Mouse (Mus musculus) CD4-positive, CD25-positive, alpha-beta regulatory T cell, adult 4 months (primary cell): ENCODE data around the gene Slc34a2. TPM values are rescaled to one million over a fixed set of nuclear protein-coding genes. Genes with fewer than 3 reads are reported as not detected.

Experiments used
- ATAC-seq: one replicate; pipeline ENCODE4 v1.8.0; 2017
- polyA plus RNA-seq, 2 experiments: library from polyadenylated mRNA; unstranded; fragments of 100-300 nt; shearing (Covaris generic); gene quantifications; one replicate each; pipeline ENCODE4 v1.2.1; 2017

The Slc34a2 gene
- not detected for polyA plus RNA-seq

DNA sequence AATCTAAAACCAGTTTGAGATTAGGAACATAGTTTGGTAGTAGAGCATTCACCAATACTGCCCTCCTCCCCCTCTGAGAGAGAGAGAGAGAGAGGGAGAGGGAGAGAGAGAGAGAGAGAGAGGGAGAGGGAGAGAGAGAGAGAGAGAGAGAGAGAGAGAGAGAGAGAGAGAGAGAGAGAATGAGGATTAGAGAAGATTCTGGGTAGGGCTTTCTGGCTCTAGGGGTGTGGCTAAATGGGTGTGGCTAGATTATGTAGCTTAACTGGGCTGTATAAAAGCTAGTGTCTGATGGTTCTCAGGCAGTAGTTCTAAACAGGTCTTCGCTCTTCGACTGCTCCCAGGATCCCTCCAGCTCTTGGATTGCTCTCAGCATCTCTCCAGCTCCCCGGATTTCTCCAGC lies at the start of gene Slc34a2:
Gene Slc34a2 (plus strand): TSS at position 301 of the 400 bp plus-strand sequence.
- no peak for ATAC-seq

DNA sequence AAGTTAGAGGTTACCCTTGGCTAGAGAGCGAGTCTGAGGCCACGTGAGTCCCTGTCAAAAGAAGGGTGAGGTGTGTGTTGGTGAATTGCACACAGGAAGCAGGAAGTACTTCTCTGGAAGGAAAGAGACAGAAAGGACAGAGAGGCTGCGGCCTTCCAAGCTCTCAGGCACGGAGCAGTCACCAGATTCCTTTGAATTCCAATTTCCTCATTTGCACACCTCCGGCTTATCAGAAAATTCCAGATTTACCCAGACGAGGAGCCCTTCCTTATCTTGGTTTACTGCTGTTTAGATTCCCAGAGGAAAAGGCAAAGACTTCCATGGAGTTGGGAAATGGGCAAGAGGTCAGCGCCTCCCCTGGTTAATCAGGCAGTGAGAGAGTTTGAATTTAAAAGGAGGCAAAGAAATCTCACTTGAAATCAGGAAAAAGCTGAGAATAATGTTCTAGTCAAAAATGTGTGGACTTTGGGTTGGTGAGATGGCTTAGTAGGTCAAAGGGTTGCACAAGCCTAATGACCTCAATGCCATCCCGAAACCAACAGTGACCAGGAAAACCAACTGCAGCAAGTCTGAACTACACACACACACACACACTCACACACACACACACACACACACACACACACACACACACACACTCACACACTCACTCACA lies 47.1 kb upstream of the Slc34a2 start:
- no peak for ATAC-seq

GRCm38 (mm10) chr5:52992210-52992897 lies 45.5 kb upstream of the Slc34a2 start:
- no peak for ATAC-seq

DNA sequence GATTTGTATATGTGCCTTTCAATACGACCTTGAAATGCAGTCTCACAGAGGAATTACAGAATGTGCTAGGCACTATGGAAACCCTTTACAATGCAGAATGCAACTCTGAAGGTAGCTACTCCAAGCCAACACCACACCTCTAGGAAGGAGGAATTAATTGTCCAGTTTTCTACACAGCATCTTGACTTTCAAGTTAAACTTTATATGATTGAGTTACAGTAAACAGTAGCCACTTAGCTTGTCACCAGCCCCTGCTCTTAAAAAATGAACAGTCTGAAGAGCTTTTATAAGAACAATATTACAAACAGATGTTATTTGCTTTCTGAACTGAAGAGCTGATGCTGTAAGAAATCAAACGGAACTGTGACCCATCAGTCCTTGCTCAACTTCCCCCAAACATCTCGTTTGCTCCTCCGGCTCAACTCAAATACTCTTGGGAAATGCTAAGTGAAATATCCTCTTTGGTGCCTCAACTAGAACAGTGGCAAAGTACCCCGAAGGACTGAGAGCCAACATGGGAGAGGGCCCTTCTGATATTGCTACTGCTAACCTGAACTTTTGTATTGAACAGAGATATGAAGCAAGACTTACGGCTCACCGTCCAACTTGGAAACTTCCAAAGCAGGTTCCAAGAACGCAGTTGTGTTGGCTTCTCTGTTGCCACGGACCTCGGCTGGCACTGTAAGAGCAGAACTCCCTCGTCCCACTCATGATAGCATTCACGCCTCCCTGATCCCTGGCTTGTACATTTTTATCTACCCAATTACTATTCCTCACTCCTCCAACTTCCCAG lies 44.2 kb upstream of the Slc34a2 start:
- no peak for ATAC-seq

- ATAC-seq: no peak
Measured at GRCm38 (mm10) chr5:52995461-52995860, 42.4 kb upstream of the Slc34a2 start.

DNA sequence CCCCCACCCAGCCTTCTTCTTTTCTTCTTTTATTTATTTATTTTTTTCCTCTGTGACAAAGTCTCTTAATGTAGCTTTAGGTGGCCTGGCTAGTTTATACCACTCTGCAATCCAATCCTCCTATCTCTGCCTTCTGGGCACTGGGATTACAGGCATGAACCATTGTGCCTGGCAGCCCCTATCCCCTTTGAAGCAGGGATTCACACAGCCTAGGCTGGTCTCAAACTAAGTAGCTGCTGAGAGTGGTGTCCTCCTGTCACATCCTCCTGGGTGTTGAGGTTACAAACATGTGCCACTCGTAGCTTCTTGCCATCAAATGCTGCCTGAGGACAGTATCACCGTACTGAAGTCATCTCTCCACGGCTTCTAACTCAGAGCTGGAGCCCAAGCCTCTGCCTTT lies 41.7 kb upstream of the Slc34a2 start:
- no peak for ATAC-seq

GRCm38 (mm10) chr5:52996601-52997000 lies 41.3 kb upstream of the Slc34a2 start:
- no peak for ATAC-seq

DNA sequence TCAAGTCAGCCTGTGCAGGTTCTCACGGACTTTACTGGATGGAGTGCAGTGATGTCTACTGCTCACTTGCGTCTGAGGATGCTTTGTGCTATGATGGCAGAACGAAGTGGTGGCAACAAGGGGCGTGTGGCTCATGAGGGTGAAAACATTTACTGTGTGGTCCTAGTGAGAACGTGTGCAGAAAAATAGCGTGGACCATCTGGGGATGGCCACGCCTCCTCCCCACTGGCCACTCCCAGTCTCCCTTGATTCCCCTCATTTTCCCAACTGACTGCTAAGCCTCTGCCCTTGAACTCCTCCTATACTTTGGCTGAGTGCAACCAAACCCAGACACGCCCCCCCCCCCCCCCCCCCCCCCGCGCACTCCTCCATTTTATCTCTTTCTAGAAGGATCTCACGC lies 40.8 kb upstream of the Slc34a2 start:
- no peak for ATAC-seq

DNA sequence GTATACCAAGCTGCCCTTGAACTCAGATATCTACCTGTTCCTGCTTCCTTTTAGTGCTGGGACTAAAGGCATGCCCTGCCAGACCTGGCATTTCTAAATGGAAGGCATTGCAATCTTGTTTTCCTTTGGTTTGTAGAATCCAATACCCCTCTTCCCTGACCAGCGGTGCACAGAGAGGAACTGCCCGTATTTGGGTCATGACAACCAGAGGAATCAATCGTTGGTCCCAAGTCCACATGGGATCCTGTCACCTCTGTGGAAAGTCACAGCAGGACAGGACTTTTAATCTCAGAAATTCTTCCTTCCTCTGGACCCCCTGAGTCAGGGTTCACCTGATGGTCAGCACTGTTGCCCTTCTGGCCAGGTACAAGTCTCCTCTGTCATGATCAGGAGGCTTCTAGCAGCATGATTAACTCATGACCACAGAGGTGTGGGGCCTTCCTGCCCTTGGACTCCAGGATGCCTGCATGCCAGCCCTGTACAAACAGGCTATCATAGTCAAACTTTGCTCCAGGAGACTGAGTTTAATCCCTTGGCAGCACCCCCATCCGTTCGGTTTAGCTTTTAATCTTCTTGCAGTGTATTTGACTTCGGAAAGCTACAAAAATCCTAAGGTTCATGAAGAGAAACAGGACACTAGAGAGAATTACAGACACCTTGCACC lies 39.7 kb upstream of the Slc34a2 start:
- no peak for ATAC-seq

GRCm38 (mm10) chr5:53000169-53000872 lies 37.6 kb upstream of the Slc34a2 start:
- no peak for ATAC-seq

DNA sequence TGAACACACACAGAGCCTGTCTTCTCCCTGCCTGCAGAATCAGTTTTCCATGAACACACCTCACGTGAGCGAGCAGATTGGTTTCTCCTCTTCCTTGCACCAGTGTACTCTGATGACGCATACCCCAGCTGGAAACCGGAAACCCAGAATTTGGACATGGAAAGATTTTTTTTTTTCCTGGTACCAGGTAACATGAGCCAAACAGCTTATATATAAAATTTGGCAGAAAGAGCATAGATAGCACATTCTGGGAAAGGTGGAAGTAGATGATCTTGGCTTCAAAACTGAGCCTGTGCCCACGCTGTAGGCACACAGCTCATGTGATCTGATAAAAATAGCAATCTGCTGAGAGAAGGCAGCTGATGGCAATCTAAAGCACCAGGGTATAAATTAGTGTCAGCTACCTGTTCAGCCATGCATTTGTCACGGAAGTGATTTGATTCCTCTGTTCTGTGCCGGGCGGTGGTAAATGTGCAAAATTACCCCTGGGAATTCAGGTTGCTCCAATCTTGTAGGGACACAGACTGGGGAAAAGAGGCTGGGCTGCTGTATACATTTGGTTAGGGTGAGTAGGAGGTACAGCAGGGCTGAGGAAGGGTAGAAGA lies 35.2 kb upstream of the Slc34a2 start:
- no peak for ATAC-seq

- ATAC-seq: no peak
Measured at GRCm38 (mm10) chr5:53003495-53003894, 34.4 kb upstream of the Slc34a2 start.

DNA sequence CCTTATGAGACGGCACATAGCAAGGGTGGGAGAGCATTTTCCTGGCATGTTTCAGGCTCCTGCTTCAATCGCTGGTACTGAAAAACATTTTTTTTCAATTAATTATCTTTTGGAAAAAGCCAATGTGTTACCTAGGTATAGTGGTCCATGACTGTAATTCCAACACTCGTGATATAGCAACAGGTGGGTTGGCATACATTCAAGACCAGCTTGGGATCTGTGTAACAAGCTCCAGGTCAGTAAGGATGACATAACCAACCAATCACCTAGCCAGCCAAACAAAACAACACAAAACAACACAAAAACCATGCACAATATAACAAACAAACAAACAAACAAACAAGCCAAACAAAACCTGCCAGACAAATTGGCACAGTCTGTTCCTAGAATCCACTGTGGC lies 33.9 kb upstream of the Slc34a2 start:
- ATAC-seq: no peak

DNA sequence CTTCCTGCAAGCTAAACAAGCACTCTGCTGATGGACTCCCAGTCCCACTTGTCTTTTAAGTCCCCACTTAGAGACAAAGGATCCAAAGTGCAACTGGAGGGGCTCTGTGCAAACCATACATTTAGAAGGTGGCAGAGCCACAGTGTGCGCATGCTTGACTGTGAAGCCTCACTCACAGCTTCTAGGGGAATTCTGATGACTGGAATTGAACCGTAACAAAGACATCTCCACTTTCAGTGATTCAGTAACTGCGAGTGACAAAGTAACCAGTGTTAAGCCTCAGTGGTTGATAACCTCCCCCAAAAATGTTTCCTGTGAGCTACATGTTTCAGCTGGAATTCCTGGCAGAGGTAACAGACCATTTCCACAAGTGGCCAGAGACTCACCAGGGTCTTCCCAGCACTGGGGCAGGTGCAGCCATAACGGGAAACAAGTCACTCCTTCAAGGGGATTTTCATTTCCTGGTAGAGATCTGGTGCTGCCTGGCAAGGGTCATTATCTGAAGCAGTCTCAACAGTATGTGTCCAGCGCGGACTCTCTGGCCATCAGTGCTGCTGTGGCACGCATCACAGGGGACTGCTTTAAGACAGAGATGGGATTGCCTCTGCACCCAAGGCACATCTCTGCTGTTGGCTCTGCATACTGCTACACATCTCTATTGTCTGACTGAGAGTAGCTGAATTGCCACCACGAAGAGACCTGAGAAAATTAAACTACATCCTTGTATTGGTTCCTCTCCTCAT lies 28.7 kb upstream of the Slc34a2 start:
- ATAC-seq: no peak

GRCm38 (mm10) chr5:53009770-53010133 lies 28.1 kb upstream of the Slc34a2 start:
- ATAC-seq: no peak

GRCm38 (mm10) chr5:53011327-53011726 lies 26.6 kb upstream of the Slc34a2 start:
- no peak for ATAC-seq

GRCm38 (mm10) chr5:53016606-53017005 lies 21.3 kb upstream of the Slc34a2 start:
- no peak for ATAC-seq

- no peak for ATAC-seq
Measured at GRCm38 (mm10) chr5:53018316-53018715, 19.6 kb upstream of the Slc34a2 start.

DNA sequence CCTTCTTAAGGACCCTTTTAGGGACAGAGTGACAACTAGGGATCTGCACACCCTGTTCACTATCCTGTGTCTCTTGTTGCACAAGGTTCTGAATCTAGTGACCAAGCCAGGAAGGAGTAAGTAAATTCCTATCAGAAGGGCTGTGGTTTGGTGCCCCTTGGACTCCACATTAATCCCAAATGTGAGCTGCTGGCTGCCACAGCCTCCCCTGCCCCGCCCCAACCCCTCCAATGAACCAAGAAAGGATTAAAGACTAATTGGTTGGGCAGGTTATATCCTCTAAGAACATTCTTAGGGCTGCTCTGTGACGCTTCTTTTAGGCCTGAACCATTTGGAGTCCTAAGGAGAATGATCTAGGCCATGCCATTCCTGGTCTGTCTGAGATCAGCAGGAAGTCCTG lies 14.4 kb upstream of the Slc34a2 start:
- no peak for ATAC-seq

- no peak for ATAC-seq
Measured at GRCm38 (mm10) chr5:53023901-53024300, 14.0 kb upstream of the Slc34a2 start.

- ATAC-seq: no peak
Measured at GRCm38 (mm10) chr5:53025276-53025973, 12.5 kb upstream of the Slc34a2 start.
